Mouse (Mus musculus) splenic B cell, adult 2 months (primary cell): ENCODE data around the gene Gnb1l.
"Not testable (repeated sequence)": the region's sequence is repeated elsewhere in the genome, so short reads cannot be mapped to it uniquely, and the experiment has no call there.

Experiments
- DNase-seq: peaks from one replicate; pipeline ENCODE4 v3.0.0-alpha.2; 2011; ENCODE audit warnings: low read depth, low spot score
- H3K27me3 ChIP-seq: 2 replicates; pipeline ENCODE4 v1.6.1; 2012; ENCODE audit warnings: mild to moderate bottlenecking, low read length, moderate library complexity, mixed read lengths; ENCODE audit not compliant: control insufficient read depth, poor library complexity, insufficient read depth, severe bottlenecking
- H3K36me3 ChIP-seq: 2 replicates; pipeline ENCODE4 v1.6.1; 2012; ENCODE audit warnings: mild to moderate bottlenecking, low read length, moderate library complexity, mixed read lengths; ENCODE audit not compliant: control insufficient read depth, poor library complexity, insufficient read depth, severe bottlenecking

Gene Gnb1l

DNA sequence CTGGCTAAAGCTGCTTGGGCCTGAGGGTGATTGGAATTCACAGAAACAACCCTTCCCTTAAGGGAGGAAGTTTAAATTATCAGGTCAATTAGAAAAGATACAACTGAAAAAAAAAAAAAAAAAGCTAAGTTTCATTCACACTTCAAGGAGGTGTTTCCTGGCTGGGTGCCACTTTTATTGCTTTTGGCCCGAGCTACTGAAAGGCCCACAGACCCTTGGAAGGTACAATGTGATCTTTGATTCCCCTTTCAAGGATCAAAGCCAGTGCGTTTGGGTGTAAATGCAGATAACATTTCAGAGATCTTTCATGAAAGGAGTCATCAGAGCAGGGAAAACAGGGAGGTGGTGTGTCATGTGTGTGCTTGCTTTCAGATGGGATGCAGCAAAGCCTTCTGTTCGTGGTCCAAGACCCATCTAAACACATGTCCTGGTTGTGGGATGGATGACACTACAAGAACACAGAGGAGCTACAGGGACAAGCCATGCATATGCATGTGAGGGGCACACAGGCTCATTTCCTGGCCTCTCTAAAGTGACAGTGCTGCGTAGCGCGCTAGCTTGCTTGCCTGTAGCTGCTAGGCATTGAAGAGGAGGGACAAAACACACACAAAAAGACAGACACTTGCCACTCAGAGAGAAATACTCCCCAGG is 523 bp upstream of the Gnb1l start:
- H3K27me3 ChIP-seq: no peaks in the 10 kb centered on the region
- DNase-seq: no peak

DNA sequence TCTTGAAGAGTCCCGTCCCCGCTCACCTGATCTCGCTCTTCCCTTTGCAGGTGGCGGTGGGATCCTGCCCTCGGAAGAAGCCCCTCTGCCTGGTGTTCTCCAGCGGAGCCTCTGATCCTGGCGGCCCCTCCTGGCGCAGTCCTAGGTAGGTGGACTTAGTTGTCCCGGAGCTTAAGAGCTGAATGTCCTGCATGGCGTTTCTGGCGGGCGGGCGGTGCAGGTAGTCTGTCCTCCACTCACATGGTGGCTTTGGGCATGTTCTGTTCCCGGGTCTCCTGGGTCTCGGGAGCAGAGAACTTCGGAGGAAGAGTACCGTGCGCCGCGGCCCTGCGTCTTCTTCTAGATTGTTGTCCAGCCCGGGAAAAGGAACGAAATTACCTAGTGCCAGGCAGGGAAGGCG is 483 bp downstream of the Gnb1l start:
- Histone ChIP-seq H3K36me3 (no peaks in the 10 kb centered on the region), H3K27me3 (no peaks in the 10 kb centered on the region)
- DNase-seq: no peak

More for the DNA sequence above, 523 bp upstream of the Gnb1l start:
- H3K36me3 ChIP-seq: no peaks in the 10 kb centered on the region

GRCm38 (mm10) chr16:18501531-18501930 is 3.0 kb downstream of the Gnb1l start:
- no peak for DNase-seq
- Histone ChIP-seq H3K27me3 (no peaks in the 10 kb centered on the region), H3K36me3 (no peaks in the 10 kb centered on the region)

DNA sequence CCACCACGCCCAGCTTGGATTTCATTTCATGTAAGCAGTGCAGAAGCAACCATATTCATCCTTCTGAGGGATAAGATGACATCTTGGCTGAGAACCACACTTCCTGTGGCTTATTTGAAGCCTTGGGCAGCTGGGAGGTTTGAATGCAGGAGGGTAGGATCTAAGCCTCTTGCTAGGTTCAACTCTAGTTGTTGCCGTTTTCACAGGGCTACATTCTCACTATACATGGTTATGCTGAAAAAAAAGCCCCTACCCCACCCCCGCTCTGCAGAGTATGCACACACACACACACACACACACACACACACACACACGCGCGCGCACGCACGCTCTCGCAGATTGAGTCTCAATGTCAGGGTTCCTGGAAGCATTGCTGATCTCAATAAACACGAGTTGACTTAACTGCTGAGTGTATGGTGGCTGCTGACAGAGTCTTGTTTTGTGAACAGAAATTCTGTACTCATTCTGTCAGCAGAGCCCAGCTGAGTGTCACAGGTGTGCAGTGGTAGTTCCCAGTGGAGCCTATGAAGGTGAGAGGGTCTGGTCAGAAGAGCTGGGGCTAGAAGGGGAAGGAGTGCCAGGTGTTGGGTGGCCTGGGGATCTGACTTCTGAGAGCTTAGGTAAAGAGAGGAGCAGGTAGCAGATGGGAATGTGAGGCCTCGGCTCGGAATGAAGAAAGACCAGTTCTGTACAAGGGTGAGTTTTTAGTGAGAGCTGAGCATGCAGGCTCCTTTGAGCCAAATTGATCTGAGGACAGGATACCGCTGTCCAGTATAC is 5.2 kb downstream of the Gnb1l start:
- Histone ChIP-seq H3K27me3 (no peaks in the 10 kb centered on the region; the same call in 1 of the 2 replicates), H3K36me3 (no peaks in the 10 kb centered on the region)
- no peak for DNase-seq

DNA sequence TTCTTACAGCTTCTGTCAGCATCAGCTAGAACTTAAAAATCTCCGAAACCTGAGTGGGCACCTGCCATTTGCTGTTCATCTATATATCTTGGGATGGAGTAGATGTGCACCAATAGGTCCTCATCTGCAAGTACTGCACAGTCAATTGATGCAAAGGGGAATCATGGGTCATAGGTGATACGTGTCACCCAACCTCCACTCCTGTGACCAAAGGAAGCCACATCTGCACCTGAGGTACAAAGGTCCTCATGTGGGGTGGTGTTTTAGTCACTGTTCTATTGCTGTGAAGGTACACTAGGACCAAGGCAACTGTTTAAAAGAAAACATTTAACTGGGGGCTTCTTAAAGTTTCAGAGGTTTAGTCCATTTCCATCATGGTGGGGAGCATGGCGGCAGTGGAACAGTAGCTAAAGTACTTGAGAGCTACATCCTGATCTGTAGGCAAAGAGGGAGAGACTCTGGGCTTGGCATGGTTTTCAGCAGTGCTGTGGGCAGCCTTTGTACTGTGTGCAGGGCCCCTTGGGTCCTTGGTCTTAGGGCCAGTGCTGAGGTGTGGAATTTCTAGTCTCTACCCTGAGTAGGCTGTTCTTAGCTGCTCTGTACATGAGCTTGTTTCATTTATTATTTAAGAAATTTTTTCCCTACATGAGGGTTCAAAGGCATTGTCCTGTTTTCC is 8.1 kb downstream of the Gnb1l start:
- no peaks in the 10 kb centered on the region; the same call in 1 of the 2 replicates for H3K27me3 ChIP-seq
- no peaks in the 10 kb centered on the region for H3K36me3 ChIP-seq
- DNase-seq: no peak

DNA sequence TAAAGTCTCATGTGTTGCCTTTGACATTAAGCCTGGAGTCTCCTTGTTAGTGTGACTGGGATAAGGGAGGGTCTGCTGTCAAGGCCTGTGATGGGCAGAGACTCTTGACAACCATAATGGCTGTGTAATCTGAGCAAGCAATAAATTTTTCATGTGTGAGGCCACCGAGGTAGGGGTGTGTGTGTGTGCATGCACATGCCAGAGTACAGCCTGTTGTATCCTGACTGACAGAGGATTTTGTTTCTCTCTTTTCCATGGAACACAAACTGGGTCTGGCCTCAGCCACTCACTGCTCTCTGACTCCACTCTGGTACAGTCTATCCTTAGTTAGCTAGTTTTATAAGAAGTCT is 8.7 kb downstream of the Gnb1l start:
- no peak for DNase-seq
- H3K36me3 ChIP-seq: no peaks in the 10 kb centered on the region
- no peaks in the 10 kb centered on the region; the same call in 1 of the 2 replicates for H3K27me3 ChIP-seq

- no peaks in the 10 kb centered on the region; the same call in 1 of the 2 replicates for H3K27me3 ChIP-seq
- no peaks in the 10 kb centered on the region for H3K36me3 ChIP-seq
- no peak for DNase-seq
Measured at GRCm38 (mm10) chr16:18511741-18512140, 13.2 kb downstream of the Gnb1l start.

- Histone ChIP-seq H3K36me3 (no peaks in the 10 kb centered on the region), H3K27me3 (no peaks in the 10 kb centered on the region)
- no peak for DNase-seq
Measured at GRCm38 (mm10) chr16:18513508-18513907, 15.0 kb downstream of the Gnb1l start.

DNA sequence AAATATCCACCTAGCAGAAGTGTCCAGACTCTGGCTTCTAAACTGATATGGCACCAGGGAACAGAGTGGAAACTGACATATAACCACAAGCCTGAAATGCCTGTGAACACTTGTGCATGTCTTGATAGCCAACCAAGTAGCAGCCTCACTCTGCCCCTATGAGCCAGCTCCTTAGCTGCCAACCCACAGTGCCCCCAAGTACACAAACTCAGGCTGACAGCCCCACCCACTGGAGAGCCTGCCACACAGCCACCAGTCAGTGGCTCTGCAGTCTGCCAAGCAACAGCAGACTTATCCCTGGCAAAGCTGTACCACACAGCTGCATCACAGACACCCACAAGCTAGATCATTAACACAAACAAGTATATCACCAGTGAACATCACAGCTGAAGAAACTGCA is 19.6 kb downstream of the Gnb1l start:
- no peak for DNase-seq
- Histone ChIP-seq H3K36me3 (no peaks in the 10 kb centered on the region), H3K27me3 (no peaks in the 10 kb centered on the region)

DNA sequence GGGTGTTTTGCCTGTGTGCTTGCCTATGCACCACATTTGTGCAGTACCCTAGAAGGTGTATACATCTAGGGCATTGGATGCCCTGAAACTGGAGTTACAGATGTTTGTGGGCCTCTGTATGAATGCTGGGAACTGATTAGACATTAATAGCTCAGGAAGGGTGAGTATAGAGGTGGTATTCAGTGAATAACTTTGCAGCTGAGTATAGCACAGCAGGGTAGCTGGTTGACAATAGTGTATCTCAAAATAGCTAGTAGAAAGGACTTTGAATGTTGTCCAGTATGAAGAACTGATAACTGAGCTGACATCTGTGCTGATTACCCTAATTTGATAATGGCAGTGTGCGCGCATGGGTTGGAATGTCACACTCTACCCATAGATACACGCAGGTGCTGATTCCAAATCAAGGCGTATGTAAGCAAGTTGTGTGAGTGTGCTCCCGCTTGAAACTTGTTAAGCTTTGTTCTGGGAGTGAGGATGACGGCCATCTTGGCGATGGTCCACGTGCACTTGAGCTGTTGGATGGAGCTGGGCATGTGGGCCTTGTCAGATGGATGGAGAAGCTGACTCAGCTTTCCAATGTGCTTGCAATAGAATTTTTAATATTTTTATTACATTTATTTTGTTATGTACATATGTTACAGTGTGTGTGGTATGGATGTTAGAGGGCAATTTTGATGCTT is 25.2 kb downstream of the Gnb1l start:
- Histone ChIP-seq H3K27me3 (no peaks in the 10 kb centered on the region), H3K36me3 (no peaks in the 10 kb centered on the region)
- DNase-seq: no peak

DNA sequence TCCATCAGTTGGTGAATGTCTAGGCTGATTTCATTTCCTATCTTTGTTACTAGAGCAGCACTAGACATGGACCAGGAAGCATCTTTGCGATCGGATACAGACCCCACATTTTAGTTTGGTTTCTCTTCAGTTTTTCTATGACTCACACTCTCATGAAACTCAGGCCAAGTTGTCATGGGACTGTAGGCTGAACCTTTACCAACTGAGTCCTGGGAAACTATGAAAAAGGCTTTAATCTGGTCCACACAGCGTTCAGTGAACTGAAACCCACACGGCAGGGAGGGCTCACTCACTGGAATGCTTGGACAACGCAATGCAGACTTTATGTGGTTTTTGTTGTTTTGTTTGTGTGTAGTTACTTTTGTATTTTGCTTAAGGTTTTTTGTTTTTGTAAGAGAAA is 30.1 kb downstream of the Gnb1l start:
- DNase-seq: no peak
- Histone ChIP-seq H3K27me3 (no peaks in the 10 kb centered on the region), H3K36me3 (no peaks in the 10 kb centered on the region)

GRCm38 (mm10) chr16:18533061-18533460 is 34.5 kb downstream of the Gnb1l start:
- not testable (repeated sequence) for H3K27me3 ChIP-seq, DNase-seq, H3K36me3 ChIP-seq

DNA sequence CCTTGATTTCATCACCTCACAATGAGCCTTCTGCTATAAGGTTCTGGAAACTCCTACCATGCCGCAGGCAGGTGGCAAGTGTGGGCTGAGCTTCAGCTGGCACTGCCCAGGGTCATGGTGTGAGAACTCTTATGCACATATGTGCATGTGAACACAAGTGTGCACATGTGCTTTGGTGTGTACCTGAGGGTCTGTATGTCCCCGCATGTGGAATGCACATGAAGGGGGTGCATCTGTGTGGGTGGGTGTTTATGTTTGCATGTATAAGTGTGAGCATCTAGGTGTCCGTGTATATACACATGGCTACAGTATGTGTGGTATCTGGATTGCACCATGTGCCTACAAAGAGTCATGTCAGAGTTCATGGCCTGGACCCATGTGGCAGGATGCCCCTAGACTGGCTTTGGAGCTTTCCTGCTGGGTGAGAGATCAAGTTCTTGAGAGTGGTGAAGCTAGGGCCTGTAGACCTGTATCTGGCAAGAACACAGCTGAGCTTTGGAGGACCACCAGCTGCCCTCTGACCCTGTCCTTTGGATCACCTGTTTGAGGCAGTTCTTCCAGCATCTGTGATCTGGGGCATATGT is 39.0 kb downstream of the Gnb1l start:
- Histone ChIP-seq H3K27me3 (no peaks in the 10 kb centered on the region), H3K36me3 (no peaks in the 10 kb centered on the region)
- DNase-seq: no peak

- no peak for DNase-seq
- H3K36me3 ChIP-seq: no peaks in the 10 kb centered on the region
- no peaks in the 10 kb centered on the region for H3K27me3 ChIP-seq
Measured at GRCm38 (mm10) chr16:18539281-18539680, 40.8 kb downstream of the Gnb1l start.
